Mouse (Mus musculus): ENCODE measurements around the gene AW011738.

AW011738 gene

GRCm38 (mm10) chr4:156203001-156203412 is at the start of gene AW011738:
AW011738 (plus strand) TSS chr4:156203304.
- peak; percentile 58 for DNase-seq (ENCODE audit: low read depth)

DNA sequence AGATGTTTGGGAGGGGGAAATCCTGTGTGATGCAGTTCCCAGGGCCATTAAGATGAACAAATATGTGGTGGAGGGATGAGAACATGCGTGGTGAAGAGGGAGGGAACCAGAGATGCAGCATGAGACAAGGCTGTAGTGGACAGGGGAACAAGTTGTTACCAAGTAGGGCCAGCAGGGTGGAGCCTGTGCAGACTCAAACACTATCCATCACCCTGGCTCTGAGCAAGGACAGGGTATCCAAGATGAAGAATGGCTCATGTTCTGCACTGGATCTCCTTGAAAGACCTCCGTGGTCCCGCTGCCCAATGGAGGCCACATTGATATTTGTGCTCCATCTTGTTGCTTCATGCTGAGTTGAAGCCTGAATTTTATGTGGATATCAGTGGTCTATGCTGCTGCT is 48.3 kb upstream of the AW011738 start:
- no peak for DNase-seq (ENCODE audit: low read depth)

DNA sequence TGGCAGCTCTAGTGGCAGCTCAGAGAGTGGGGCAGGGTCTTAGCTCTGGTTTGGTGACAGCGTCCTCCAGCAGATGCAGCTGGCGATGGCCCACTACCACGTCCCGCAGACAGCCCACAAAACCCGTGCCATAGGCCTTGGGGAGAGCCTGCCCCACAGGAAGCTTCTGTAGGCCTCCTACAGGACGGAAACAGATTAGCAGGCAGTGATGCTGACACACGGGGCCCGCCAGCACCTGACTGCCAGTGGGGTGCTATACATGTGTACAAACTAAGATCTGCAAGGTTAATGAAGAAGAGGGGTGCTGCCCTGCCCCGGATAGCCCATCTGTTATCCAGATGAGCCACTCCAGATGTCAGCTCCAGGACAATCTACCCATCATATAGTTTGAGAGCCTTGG is 36.6 kb upstream of the AW011738 start:
- DNase-seq (ENCODE audit: low read depth) = no peak

DNA sequence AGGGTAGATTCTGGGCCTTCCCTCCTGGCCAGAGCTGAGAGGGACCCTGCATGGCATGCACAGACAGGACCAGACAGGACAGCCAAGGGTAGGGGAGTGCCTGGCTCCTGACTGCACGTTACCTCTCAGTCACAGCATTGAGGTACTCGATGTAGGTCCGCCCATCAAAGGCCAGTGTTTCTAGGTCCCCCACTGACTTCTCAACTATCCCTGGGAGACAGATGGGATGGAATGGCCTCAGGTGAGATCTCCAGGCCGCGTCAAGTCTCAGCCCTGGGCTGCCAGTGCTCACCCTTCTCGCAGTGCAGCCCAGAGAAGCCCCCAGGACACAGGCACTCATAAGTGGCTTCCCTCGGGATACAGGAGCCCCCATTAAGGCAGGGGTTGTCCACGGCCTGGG is 34.5 kb upstream of the AW011738 start:
- no peak for DNase-seq (ENCODE audit: low read depth)

GRCm38 (mm10) chr4:156169129-156169528 is 34.0 kb upstream of the AW011738 start:
- no peak for DNase-seq (ENCODE audit: low read depth)

DNA sequence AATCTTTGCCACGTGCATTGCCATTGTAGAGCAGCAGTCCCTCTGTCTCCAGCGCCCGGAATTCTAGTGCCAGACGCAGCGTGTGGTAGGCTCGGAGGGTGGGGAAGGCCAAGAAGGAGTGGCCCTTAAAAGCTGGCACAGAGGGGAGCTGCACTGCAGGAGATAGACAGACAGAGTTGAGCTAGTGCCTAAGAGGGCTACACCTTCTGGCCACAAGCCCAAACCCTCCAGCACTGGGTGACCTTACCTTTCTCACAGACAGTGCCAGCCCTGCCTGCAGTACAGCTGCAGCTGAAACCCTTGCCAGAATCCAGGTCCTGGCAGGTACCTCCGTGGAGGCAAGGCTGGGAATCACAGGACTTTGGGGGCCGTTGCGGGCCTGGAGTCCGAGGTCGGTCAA is 31.3 kb upstream of the AW011738 start:
- no peak for DNase-seq (ENCODE audit: low read depth)

DNA sequence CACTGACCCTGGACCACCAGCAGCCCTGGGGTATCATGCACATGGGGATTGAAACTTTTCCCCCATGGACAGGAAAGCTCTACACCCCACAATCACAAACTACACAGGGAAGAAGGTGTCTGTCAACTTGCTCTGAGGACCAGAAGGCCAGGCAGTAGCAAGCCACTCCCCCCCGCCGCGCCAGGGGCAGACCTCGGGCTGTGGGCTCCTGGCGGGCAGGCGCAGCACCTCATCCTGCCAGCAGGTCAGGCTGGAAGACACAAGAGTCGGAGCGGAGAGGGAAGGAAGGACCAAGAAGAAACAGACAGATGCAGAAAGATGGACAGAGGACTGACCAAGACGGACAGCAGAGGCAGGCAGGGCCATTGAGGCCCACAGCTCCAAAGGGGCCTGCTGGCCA is 25.5 kb upstream of the AW011738 start:
- no peak for DNase-seq (ENCODE audit: low read depth)

GRCm38 (mm10) chr4:156183747-156184146 is 19.4 kb upstream of the AW011738 start:
- DNase-seq (ENCODE audit: low read depth) = no peak

DNA sequence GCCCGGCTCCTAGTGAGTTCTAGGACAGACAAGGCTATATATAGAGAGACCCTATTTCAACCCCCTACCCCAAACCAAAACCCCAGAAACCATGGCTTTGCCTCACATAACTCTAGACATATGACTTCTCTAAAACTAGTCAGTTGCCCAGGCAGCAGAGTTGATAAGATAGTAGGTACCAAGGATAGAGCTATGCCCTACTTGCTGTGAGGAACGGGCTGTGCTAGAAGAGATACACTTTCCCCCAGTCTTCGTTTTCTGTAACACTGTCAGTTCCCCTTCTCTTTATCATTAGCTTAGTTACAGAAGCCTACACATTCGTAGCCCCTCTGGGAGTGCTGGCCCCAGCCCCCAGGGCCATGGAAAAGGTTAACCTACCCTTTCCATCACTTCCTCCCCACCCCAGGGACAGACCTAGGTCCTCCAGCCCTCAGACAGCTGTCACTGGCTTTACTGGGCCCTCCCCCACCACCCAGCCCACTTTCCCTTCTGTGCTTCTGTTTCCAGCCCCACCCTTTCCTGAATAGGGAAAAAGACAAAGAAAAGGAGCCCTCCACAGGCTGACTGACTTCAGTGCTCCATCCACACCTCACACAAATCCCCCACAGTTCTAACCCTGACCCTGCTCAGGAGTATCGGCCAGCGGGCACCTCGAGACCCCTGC is 18.7 kb upstream of the AW011738 start:
- no peak for DNase-seq (ENCODE audit: low read depth)

DNA sequence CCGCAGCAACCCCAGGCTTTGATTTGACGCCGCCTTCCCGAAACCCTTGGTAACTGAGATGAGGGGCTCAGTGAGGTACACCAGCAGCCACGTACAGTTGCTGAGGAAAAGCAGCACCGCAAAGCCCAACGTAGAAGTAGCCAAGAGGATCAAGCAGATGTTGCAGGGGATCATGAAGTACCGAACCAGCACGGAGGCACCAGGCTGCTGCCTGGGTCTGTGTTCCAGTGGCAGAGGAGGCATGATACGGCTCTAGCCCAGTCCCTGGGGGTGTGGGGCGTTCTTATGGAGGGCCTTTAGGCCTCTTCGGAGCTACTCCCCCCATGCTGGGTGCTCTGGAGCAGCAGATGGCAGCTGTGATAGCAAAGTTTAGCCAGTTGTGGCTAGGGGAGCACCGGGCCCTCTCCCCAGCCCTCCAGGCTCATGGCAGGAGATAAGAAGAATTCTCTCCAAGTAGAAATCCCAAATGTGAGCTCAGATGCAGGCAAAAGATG is 17.6 kb upstream of the AW011738 start:
- peak; percentile 36 for DNase-seq (ENCODE audit: low read depth)

GRCm38 (mm10) chr4:156185950-156186850 is 16.9 kb upstream of the AW011738 start:
- DNase-seq (ENCODE audit: low read depth) = no peak

- DNase-seq (ENCODE audit: low read depth) = no peak
These were observed 14.8 kb upstream of the AW011738 start for GRCm38 (mm10) chr4:156188162-156188810.

DNA sequence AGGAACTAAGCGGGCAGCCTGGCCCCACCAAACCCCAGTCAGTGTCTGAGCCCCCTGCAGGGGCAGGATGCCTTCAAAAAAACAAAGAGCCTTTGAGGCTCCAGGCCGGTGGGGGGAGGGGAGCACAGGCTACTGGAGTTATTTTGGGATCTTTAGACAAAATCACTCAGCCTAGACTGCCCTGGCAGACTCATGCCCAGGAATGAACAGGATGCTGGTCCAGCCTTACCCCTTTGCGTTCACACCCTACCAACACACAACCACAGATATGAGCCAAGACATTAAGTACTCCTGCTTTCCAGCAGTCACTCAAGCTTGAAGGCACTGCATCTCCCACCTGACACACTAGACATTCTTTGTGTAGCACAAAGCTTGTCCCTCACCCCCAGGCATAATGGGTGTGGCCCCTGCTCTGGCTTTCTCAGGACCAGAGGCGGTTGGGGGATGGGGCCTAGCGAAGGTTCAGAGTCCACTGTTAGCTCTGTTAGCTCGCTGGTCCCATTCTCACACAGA is 14.2 kb upstream of the AW011738 start:
- no peak for DNase-seq (ENCODE audit: low read depth)

DNA sequence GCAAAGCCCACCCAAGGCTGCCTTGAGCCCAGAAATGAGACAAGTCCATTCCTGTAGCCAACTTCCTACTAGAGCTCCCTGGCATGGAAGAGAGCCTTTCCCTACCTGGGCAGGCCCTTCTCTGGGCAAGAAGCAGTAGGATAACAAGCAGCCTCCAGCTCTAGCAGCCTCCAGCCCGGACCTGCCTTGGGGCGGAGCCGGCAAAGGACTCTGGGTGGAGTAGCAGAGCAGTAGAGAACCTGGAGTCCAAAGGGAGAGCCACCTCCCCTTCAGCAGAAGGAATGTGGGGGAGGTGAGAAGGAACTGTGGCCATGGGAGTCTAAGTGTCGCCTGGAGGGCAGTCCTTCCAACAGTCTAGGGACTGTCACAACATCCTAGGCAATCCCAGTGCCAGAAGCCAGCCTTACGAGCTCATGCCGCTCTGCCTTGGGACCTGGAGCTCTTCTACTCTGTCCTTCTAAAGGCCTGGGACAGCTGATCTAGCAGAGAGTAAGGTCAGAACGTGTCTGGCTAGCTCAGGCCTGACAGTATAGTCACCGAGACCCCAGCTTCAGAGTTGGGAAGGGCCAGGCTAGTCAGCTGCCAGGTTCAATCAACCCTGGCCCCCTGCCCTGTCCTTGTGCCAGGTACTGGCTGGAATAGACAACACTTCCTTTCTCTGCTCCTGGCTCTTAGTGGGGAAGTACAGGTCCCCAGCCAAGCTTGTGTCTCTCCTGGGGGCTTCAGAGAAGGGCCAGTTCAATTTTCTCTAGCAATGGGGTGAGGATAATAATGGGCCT is 10.5 kb upstream of the AW011738 start:
- no peak for DNase-seq (ENCODE audit: low read depth)

DNA sequence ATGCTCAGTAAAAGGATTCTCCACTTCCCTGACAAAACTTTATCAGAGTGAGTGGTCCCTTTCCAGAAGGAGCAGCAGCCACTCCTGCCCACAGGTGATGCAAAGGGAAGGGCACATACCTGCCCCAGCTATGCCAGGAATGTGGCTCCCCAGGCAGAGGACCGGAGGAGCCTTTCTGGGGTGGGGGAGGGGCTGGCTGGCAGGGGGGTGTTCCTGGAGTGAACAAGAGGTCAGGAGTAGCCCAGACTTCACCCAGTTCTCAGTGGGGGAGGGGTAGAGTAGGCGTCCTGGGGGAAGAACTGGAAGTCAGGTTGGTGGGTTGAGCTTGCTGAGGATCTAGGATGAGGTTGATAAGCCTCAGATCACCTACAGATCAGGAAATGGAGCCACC is 9.9 kb upstream of the AW011738 start:
- DNase-seq (ENCODE audit: low read depth) = no peak

GRCm38 (mm10) chr4:156193906-156194305 is 9.2 kb upstream of the AW011738 start:
- no peak for DNase-seq (ENCODE audit: low read depth)

- DNase-seq (ENCODE audit: low read depth) = no peak
These were observed 8.8 kb upstream of the AW011738 start for GRCm38 (mm10) chr4:156194346-156194745.

- no peak for DNase-seq (ENCODE audit: low read depth)
These were observed 6.9 kb upstream of the AW011738 start for GRCm38 (mm10) chr4:156195927-156196870.

DNA sequence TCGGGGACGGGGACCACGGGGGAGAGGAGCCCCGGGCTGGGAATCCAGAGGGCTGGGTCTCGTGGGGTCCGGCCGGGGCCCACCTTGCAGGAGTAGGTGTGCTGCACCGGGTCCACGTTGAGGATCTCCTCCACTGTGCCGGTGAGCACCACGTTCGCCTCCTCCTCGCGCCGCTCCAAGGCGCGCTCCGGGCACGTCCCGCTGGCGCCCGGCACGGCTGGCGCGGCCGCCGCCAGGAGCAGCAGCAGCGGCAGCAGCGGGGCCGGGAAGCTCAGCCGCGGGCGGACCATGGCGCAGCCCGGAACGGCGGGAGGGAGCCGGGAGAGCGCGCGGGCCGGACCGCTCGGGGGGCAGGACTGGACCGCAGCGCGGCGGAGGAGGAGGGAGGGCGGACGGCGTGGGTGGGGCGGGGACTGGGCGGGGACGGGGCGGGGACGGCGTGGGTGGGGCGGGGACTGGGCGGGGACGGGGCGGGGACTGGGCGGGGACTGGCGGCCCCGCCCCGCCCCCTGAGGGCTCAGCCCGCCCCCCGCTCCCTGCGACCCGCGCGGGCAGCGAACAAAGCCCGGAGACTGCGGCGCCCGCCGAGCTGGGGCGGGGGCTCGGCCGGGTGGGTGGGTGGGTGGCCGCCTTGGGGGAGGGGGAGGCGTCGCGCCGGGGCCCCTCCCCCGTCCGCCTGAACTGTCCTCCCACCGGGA is 5.8 kb upstream of the AW011738 start, which contains the start of gene Agrn:
Gene Agrn, minus strand, starts transcription at position 358 of the 698 bp plus-strand sequence.
- DNase-seq (ENCODE audit: low read depth) = no peak

GRCm38 (mm10) chr4:156197829-156198205 is 5.3 kb upstream of the AW011738 start:
- peak; percentile 53 for DNase-seq (ENCODE audit: low read depth)

All from c-Kit-positive CD71-positive TER-119-negative erythroid progenitor cells, embryonic 14.5 days (primary cell).